Mouse (Mus musculus) heart, postnatal 0 days (tissue): ENCODE results near the gene Gm20696.

Source experiments
- CTCF ChIP-seq: IDR thresholded peaks from 2 replicates; pipeline ENCODE4 v1.5.1; 2016; ENCODE audit warnings: antibody characterized with exemption, control low read depth, low read depth
- EP300 ChIP-seq: IDR thresholded peaks from 2 replicates; pipeline ENCODE4 v1.6.1; 2016; ENCODE audit warnings: antibody characterized with exemption, low read depth

DNA sequence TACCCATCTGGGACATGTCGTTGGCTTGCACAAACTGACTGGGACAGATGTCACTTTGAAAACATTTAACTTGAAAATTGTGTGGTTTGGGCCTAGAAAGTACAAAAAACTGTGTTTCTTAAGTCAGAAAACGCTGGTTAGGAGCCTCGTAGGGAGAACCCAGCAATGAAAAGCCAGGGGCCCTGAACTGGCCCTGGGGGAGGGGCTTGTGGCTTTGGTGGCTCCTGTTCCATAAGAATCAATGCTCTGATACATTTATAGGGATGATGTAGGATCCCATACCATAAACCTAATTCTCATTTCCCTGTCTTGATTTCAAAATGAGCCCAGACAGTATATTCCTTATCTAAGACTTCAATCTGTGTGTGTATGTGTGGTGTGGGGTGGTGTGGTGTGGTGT lies 101.8 kb downstream of the Gm20696 start:
- TF ChIP-seq CTCF: no peak
- TF ChIP-seq EP300: no peak
